Mouse (Mus musculus) Patski (cell line): ENCODE data around the gene Samt4. TPM values are rescaled to one million over a fixed set of nuclear protein-coding genes. Genes with fewer than 3 reads are reported as not detected.
"Not testable (repeated sequence)": the region's sequence is repeated elsewhere in the genome, so short reads cannot be mapped to it uniquely, and the experiment has no call there.

ENCODE experiments used
- ATAC-seq: fragments of 100-300 bp; one replicate; pipeline ENCODE4 v1.8.0; 2021
- CTCF ChIA-PET: fragments of 350-600 bp; sonication (Branson Sonifier 250); formaldehyde crosslinking; loops from one replicate; lab custom pipeline; 2022; ENCODE audit warnings: inconsistent platforms; lab: Charles Lee
- POLR2A ChIA-PET: fragments of 350-600 bp; sonication (Branson Sonifier 250); formaldehyde crosslinking; loops from one replicate; lab custom pipeline; 2022; ENCODE audit warnings: antibody characterized with exemption, inconsistent platforms; lab: Charles Lee
- DNase-seq: peaks from one replicate; pipeline ENCODE4 v3.0.0-alpha.2; 2011; ENCODE audit warnings: low read depth, low spot score
- H3K27me3 ChIP-seq: fragments of 371-371 bp; one replicate; pipeline ENCODE4 v1.5.1; 2021
- CTCF ChIP-seq: fragments of 100-300 bp; IDR thresholded peaks from one replicate; pipeline ENCODE4 v1.5.1; 2021
- in situ Hi-C: fragments of 300-500 bp; cut with MboI; formaldehyde crosslinking; loops from 3 replicates; pipeline ENCODE4 v1.11.1; 2018; ENCODE audit warnings: low pct_unique_long_range_greater_than_20kb, mixed read lengths
- polyA plus RNA-seq: library from polyadenylated mRNA; unstranded; gene quantifications from one replicate; pipeline ENCODE4 v1.2.3, GENCODE M21; 2021

The Samt4 gene
- polyA plus RNA-seq = not detected

- DNase-seq (no peak), ATAC-seq (no peak)
- no peak for TF ChIP-seq CTCF
- POLR2A ChIA-PET = no interaction called here
- in situ Hi-C loops = no loop called here
- CTCF ChIA-PET = no interaction called here
- H3K27me3 ChIP-seq = no peaks in the 10 kb centered on the region
Observed at GRCm38 (mm10) chrX:154481702-154482101, at the start of gene Samt4. TSS of gene Samt4 (plus strand) at chrX:154482002.

DNA sequence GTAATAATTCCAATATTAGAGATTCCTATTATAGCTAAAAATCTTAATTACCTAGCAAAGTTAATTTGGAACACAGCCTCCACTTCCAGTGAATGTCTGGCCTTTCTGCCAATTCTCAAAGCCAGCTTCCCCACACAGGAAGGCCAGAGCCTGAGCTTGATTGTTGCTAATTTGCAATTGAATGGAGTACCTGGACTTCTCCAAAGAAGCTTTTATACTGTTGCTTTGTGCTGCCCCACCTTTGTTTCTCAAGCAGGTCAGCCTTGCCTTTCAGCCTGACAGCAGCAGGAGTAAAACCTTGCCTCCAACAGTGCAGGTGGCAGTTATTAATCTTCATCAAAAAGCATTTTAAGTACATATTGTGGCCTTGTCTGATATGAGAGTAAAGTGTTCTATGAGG lies 38.1 kb upstream of the Samt4 start:
- H3K27me3 ChIP-seq, POLR2A ChIA-PET, in situ Hi-C loops: not testable (repeated sequence)

GRCm38 (mm10) chrX:154468386-154468785 lies 13.4 kb upstream of the Samt4 start:
- ATAC-seq, DNase-seq, CTCF ChIA-PET, POLR2A ChIA-PET, in situ Hi-C loops, H3K27me3 ChIP-seq: not testable (repeated sequence)

More for the DNA sequence above, 38.1 kb upstream of the Samt4 start:
- CTCF ChIA-PET, DNase-seq, ATAC-seq: not testable (repeated sequence)

Other genes starting within 250 kb of the Samt4 start
- gene 4930524N10Rik, start 138.6 kb upstream of the Samt4 start, polyA plus RNA-seq = not detected
- not detected for gene Samt2, start 97.4 kb downstream of the Samt4 start, polyA plus RNA-seq